Mouse (Mus musculus): ENCODE measurements around the gene Gsdma.
"Not testable (repeated sequence)": the region's sequence is repeated elsewhere in the genome, so short reads cannot be mapped to it uniquely, and the experiment has no call there.

DNA sequence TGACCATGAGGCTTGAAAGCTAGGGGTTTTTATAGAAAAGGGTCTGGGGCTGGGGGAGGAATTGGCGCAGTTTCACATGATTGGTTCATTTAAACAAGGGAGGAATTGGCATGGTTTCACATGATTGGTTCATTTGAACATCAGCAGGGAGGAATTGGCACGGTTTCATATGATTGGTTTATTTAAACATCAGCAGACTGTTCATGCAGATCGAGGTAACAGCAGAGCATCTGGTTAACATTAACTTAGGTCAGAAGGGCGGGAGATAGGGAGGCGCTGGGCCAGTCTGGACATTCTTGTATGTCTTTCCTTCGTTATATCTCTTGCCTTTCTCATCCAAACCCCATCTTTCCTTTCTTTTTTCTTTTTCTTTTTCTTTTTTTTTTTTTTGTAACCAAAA, 40.2 kb upstream of the Gsdma start:
- not testable (repeated sequence) for TF ChIP-seq POLR2A, CTCF (IDR thresholded peaks at IDR 0.05; ENCODE audit: insufficient read depth, low read depth, low read length)

Measured in olfactory bulb, adult 2 months (tissue).